In the genomic region with DNA sequence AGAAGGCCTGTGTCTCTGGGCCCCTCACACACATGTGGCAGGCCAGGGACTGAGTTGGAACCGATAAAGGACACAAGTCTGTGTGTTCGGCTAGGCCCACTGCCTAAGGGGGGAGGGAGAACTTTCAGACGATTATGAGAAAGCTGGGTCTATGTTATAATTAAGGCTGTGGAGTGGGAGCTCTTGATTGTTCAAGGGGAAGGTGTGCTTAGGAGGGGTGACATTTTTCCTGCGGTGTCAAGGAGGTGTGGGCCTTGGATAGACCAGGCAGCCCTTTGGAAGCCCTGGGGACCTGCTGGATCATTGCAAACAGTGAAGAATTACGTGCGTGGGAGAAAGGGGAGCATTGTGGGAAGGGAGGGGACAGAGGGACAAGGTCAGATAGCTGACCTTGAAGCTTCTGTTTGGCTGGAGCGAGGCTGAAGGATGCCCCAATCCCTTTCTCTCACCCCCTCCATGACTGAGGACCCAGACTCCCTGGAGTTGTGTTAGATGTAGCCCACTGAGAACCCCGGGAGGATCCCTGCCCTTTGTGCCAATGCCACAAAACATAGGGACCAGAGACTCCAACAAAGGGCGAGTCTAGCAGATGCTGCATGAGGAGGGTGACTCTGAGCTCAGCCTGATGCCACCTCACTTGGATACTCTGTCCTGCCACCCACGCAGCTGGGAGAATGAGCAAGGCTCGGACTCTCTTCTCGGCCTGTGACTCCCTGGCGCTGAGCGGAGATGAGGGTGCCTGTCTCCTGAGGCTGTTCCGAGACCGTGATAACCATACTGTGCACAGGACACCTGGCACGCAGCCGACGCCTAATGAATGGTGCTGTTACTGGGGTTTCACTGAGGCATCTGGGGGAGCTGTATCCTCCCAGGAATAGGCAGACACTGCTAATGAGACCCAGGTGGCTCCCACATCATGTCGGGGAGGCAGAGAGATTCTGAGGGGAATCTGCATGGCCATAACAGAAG, we compare ENCODE assay signal across 8 mouse cellular contexts. TPM values are rescaled to one million over a fixed set of nuclear protein-coding genes. Genes with fewer than 3 reads are reported as not detected.
A peak's percentile ranks its signal among the peaks of the same experiment; 100 is the strongest.
DNase-seq lines count a peak whose midpoint lies in the region; ATAC-seq and TF ChIP-seq lines count a peak whose summit lies in the region.

No protein-coding gene starts in this region.

- H3K36me3 ChIP-seq in forebrain, embryonic 14.5 days (ENCODE audit: control insufficient read depth, insufficient read depth, low read length) = no peaks in the 10 kb centered on the region

- peak overlapping the region; percentile 48 for H3K27ac ChIP-seq in cerebellum, adult 2 months (ENCODE audit: insufficient read depth, low read length)
- peak overlapping the region; percentile 65; the same call in 1 of the 2 replicates for H3K27ac ChIP-seq in forebrain, embryonic 14.5 days (ENCODE audit: low read depth, low read length)
- H3K27ac ChIP-seq in olfactory bulb, adult 2 months (ENCODE audit: insufficient read depth, low read depth, low read length) = peak overlapping the region; percentile 95

- WGBS in cerebellum, adult 2 months = 43% methylated on average over 20 of the region's 20 CpGs
- 59% methylated on average over 20 of the region's 20 CpGs for WGBS in forebrain, embryonic 14.5 days
- WGBS in olfactory bulb, adult 2 months = 29% methylated on average over 20 of the region's 20 CpGs

- no peak overlapping the region for H3K4me2 ChIP-seq in forebrain, embryonic 14.5 days (ENCODE audit: low read length)

- no peaks in the 10 kb centered on the region for H3K9me3 ChIP-seq in forebrain, embryonic 14.5 days (replicated peaks; ENCODE audit: control insufficient read depth, low read length)

- DNase-seq in cerebellum, adult 2 months = peak; percentile 52 to 58
- peak; percentile 27 for DNase-seq in Muller cell, postnatal 12 days (ENCODE audit: inconsistent ontology term)
- peak; percentile 68 for DNase-seq in forebrain, embryonic 14.5 days (ENCODE audit: low spot score)
- DNase-seq in layer of hippocampus, adult 9-10 months (ENCODE audit: low spot score) = peak; percentile 49
- no peak for DNase-seq in thymus, postnatal 36 days
- DNase-seq in heart, adult 8-10 months (ENCODE audit: low spot score) = no peak

- ATAC-seq in cerebellum, adult (ENCODE audit: insufficient number of reproducible peaks, low FRiP score, low TSS enrichment) = no peak
- ATAC-seq in forebrain, embryonic 14.5 days = peak; percentile 50

- TF ChIP-seq CTCF in cerebellum, adult 2 months (IDR thresholded peaks at IDR 0.05; ENCODE audit: borderline replicate concordance, insufficient read depth, low read depth, low read length) = no peak
- no peak for TF ChIP-seq CTCF in olfactory bulb, adult 2 months (IDR thresholded peaks at IDR 0.05; ENCODE audit: insufficient read depth, low read depth, low read length)

- no peaks in the 10 kb centered on the region for H3K27me3 ChIP-seq in cerebellum, adult 2 months (ENCODE audit: control insufficient read depth, insufficient read depth, low read length)
- H3K27me3 ChIP-seq in forebrain, embryonic 14.5 days (replicated peaks; ENCODE audit: control insufficient read depth, insufficient read depth, low read length) = no peaks in the 10 kb centered on the region

- no peak for TF ChIP-seq POLR2A in cerebellum, adult 2 months (IDR thresholded peaks at IDR 0.05; ENCODE audit: borderline replicate concordance, insufficient read depth, low read length)
- TF ChIP-seq POLR2A in olfactory bulb, adult 2 months (IDR thresholded peaks at IDR 0.05; ENCODE audit: insufficient read depth, low read depth, low read length) = no peak

- H3K4me1 ChIP-seq in cerebellum, adult 2 months (ENCODE audit: control insufficient read depth, insufficient read depth, low read length) = peaks cover 79% of the 10 kb centered on the region
- H3K4me1 ChIP-seq in forebrain, embryonic 14.5 days (ENCODE audit: control insufficient read depth, insufficient read depth, low read length) = peaks cover 15% of the 10 kb centered on the region
- peaks cover 74% of the 10 kb centered on the region for H3K4me1 ChIP-seq in olfactory bulb, adult 2 months (ENCODE audit: control insufficient read depth, insufficient read depth, low read length)

- no peak overlapping the region for H3K9ac ChIP-seq in forebrain, embryonic 14.5 days (ENCODE audit: low read length)

- no peak overlapping the region for H3K4me3 ChIP-seq in cerebellum, adult 2 months (replicated peaks; ENCODE audit: insufficient read depth, low read depth, low read length)
- H3K4me3 ChIP-seq in forebrain, embryonic 14.5 days (ENCODE audit: low read depth, low read length) = no peak overlapping the region
- no peak overlapping the region for H3K4me3 ChIP-seq in olfactory bulb, adult 2 months (ENCODE audit: insufficient read depth, low read depth, low read length)

RNA-seq across cellular contexts. Expression of gene Faim2, which starts 26.4 kb away (rescaled TPM):
- polyA plus RNA-seq in cerebellum, adult 2 months (2012; rRNA removed) = 241 and 263 TPM in 2 replicates
- polyA plus RNA-seq in forebrain, embryonic 14.5 days (2014; fragmentation: Nextera tagmentation; extraction: Ambion mirVana) = 11.6 and 12.7 TPM in 2 replicates
- polyA plus RNA-seq in olfactory bulb, adult 2 months (2012; ENCODE audit: insufficient read depth, insufficient read length, low replicate concordance, missing spikeins) = not detected in 2 replicates
- under 1 TPM in 3 of 4 experiments, not detected in 1; 0.13 to 0.25 (median 0.14) TPM for total RNA-seq in heart, adult 8-10 months (2022)

RNA-seq across cellular contexts. Expression of gene Bcdin3d, which starts 27.0 kb away (rescaled TPM):
- polyA plus RNA-seq in cerebellum, adult 2 months (2012; rRNA removed) = 11.6 and 12.4 TPM in 2 replicates
- 22.4 and 25.4 TPM in 2 replicates for polyA plus RNA-seq in forebrain, embryonic 14.5 days (2014; fragmentation: Nextera tagmentation; extraction: Ambion mirVana)
- polyA plus RNA-seq in olfactory bulb, adult 2 months (2012; ENCODE audit: insufficient read depth, insufficient read length, low replicate concordance, missing spikeins) = not detected in 2 replicates
- 1 to 10 TPM; 3.0 to 3.4 (median 3.3) TPM for total RNA-seq in heart, adult 8-10 months (2022)

RNA-seq across cellular contexts. Expression of gene Nckap5l, which starts 44.0 kb away (rescaled TPM):
- 12.3 TPM in 2 replicates for polyA plus RNA-seq in cerebellum, adult 2 months (2012; rRNA removed)
- 9.1 and 12.4 TPM in 2 replicates for polyA plus RNA-seq in forebrain, embryonic 14.5 days (2014; fragmentation: Nextera tagmentation; extraction: Ambion mirVana)
- not detected in 2 replicates for polyA plus RNA-seq in olfactory bulb, adult 2 months (2012; ENCODE audit: insufficient read depth, insufficient read length, low replicate concordance, missing spikeins)
- 1 to 10 TPM; 3.2 to 5.2 (median 4.4) TPM for total RNA-seq in heart, adult 8-10 months (2022)

Comparison
In these comparisons a context has a peak if more than half of its experiments do, and no peak if none do; other contexts are left out.
1. DNase-seq: peak in cerebellum, adult 2 months (2 of 2), Muller cell, postnatal 12 days (single experiment), forebrain, embryonic 14.5 days (single experiment) and layer of hippocampus, adult 9-10 months (single experiment); none in thymus, postnatal 36 days (0 of 2) and heart, adult 8-10 months (single experiment).
2. RNA of gene Bcdin3d, which starts 27.0 kb away (polyA plus RNA-seq): 22.4 to 25.4 TPM in forebrain, embryonic 14.5 days and 11.6 to 12.4 TPM in cerebellum, adult 2 months; not detected in olfactory bulb, adult 2 months; every median in the first group is over 10 times any median in the second.
3. Peak in every context shown above with its lines, with median percentiles within 50 percentile points of each other: H3K27ac ChIP-seq.